Mouse (Mus musculus) cerebellum, postnatal 36 days (tissue): Measurements from ENCODE around the gene Ssbp3.
A peak's percentile ranks its signal among the peaks of the same experiment; 100 is the strongest.

Experiments used
- DNase-seq, 2 experiments: peaks; one replicate each; pipeline ENCODE4 v3.0.0; 2021 to 2022; ENCODE audit warnings: mixed read lengths in 2 of 2

The Ssbp3 gene

GRCm38 (mm10) chr4:106936041-106936440 lies 25.5 kb downstream of the Ssbp3 start:
- no peak for DNase-seq

- DNase-seq: no peak
These were observed 26.2 kb downstream of the Ssbp3 start for GRCm38 (mm10) chr4:106936741-106937140.

- no peak for DNase-seq
These were observed 28.2 kb downstream of the Ssbp3 start for GRCm38 (mm10) chr4:106938506-106939222.

- DNase-seq: peak; percentile 73 to 77
These were observed 28.9 kb downstream of the Ssbp3 start for GRCm38 (mm10) chr4:106939223-106939918.

GRCm38 (mm10) chr4:106939919-106940227 lies 29.4 kb downstream of the Ssbp3 start:
- peak in 1 of 2 experiments; percentile 57 for DNase-seq

GRCm38 (mm10) chr4:106940945-106941344 lies 30.4 kb downstream of the Ssbp3 start:
- no peak for DNase-seq

- no peak for DNase-seq
These were observed 31.0 kb downstream of the Ssbp3 start for GRCm38 (mm10) chr4:106941475-106941874.

- no peak for DNase-seq
These were observed 32.0 kb downstream of the Ssbp3 start for GRCm38 (mm10) chr4:106942491-106942890.

- peak in 1 of 2 experiments; percentile 49 for DNase-seq
These were observed 33.1 kb downstream of the Ssbp3 start for GRCm38 (mm10) chr4:106943627-106944026.

GRCm38 (mm10) chr4:106944898-106945297 lies 34.4 kb downstream of the Ssbp3 start:
- no peak for DNase-seq

GRCm38 (mm10) chr4:106947741-106948140 lies 37.2 kb downstream of the Ssbp3 start:
- DNase-seq: no peak

- DNase-seq: no peak
These were observed 38.0 kb downstream of the Ssbp3 start for GRCm38 (mm10) chr4:106948546-106948945.

- no peak for DNase-seq
These were observed 38.7 kb downstream of the Ssbp3 start for GRCm38 (mm10) chr4:106949200-106949599.

GRCm38 (mm10) chr4:106950801-106951200 lies 40.3 kb downstream of the Ssbp3 start:
- no peak for DNase-seq

GRCm38 (mm10) chr4:106951455-106951854 lies 41.0 kb downstream of the Ssbp3 start:
- no peak for DNase-seq

GRCm38 (mm10) chr4:106953221-106953620 lies 42.7 kb downstream of the Ssbp3 start:
- no peak for DNase-seq

GRCm38 (mm10) chr4:106953760-106954159 lies 43.3 kb downstream of the Ssbp3 start:
- peak; percentile 79 to 86 for DNase-seq

GRCm38 (mm10) chr4:106955729-106956712 lies 45.5 kb downstream of the Ssbp3 start:
- peak; percentile 52 to 64 for DNase-seq

- no peak for DNase-seq
These were observed 47.6 kb downstream of the Ssbp3 start for GRCm38 (mm10) chr4:106958117-106958516.

GRCm38 (mm10) chr4:106958561-106958960 lies 48.1 kb downstream of the Ssbp3 start:
- no peak for DNase-seq

- DNase-seq: no peak
These were observed 49.2 kb downstream of the Ssbp3 start for GRCm38 (mm10) chr4:106959506-106960302.

GRCm38 (mm10) chr4:106960476-106960875 lies 50.0 kb downstream of the Ssbp3 start:
- DNase-seq: no peak
